Comparison of ENCODE assay signal across 22 mouse cellular contexts in genomic region chr5:135383771-135384170, GRCm38 (mm10). TPM values are rescaled to one million over a fixed set of nuclear protein-coding genes. Genes with fewer than 3 reads are reported as not detected.
"Had no signal": no experiment of that assay in that cellular context is flagged by ENCODE, and none has a peak within 500 bp of the region (broad histone marks: within the 10 kb centered on the region; RNA-seq: fewer than 3 reads in every experiment).

No protein-coding gene starts in this region.

- H3K9me3 ChIP-seq: limb, embryonic 10.5 days; liver, embryonic 15.5 days; midbrain, embryonic 10.5 days; neural tube, embryonic 15.5 days had no signal

- H3K4me1 ChIP-seq: limb, embryonic 10.5 days; liver, embryonic 15.5 days; midbrain, embryonic 10.5 days; neural tube, embryonic 15.5 days had no signal

- H3K4me3 ChIP-seq: limb, embryonic 10.5 days; liver, embryonic 15.5 days; midbrain, embryonic 10.5 days; myocyte; neural tube, embryonic 15.5 days had no signal

- DNase-seq: kidney, adult 8-10 months; kidney, postnatal 25 days; layer of hippocampus, adult 9-11 months; lung, adult 2 months; lung, postnatal 36 days; midbrain, embryonic 14.5 days; right cerebral cortex, postnatal 4 days; spleen, adult 18-20 months; thymus, postnatal 14 days had no signal

- H3K27ac ChIP-seq: limb, embryonic 10.5 days; liver, embryonic 15.5 days; midbrain, embryonic 10.5 days; neural tube, embryonic 15.5 days had no signal

- H3K27me3 ChIP-seq: liver, embryonic 15.5 days; neural tube, embryonic 15.5 days had no signal

- H3K9ac ChIP-seq: liver, embryonic 15.5 days; neural tube, embryonic 15.5 days had no signal

- H3K4me2 ChIP-seq: liver, embryonic 11.5 days; liver, embryonic 15.5 days; neural tube, embryonic 15.5 days had no signal

- ATAC-seq: lung, postnatal 0 days had no signal

RNA-seq across cellular contexts. Expression of gene Trim50, which starts 30.7 kb away (rescaled TPM):
- total RNA-seq: left cerebral cortex, postnatal 10 days; megakaryocyte progenitor cell, adult 5-6 weeks had no signal
- polyA plus RNA-seq: kidney, embryonic 16.5 days; limb, embryonic 10.5 days; limb, embryonic 14.5 days; liver, embryonic 11.5 days; liver, embryonic 15.5 days; lung, adult 2 months; lung, postnatal 0 days; midbrain, embryonic 10.5 days; midbrain, embryonic 14.5 days; myocyte; neural tube, embryonic 11.5 days; neural tube, embryonic 15.5 days; stomach, embryonic 14.5 days had no signal

RNA-seq across cellular contexts. Expression of gene Fkbp6, which starts 33.9 kb away (rescaled TPM):
- polyA plus RNA-seq: limb, embryonic 10.5 days; lung, adult 2 months; lung, postnatal 0 days; midbrain, embryonic 10.5 days; myocyte; neural tube, embryonic 11.5 days; stomach, embryonic 14.5 days had no signal
